Mouse (Mus musculus): ENCODE results near the gene Nrg3.

DNA sequence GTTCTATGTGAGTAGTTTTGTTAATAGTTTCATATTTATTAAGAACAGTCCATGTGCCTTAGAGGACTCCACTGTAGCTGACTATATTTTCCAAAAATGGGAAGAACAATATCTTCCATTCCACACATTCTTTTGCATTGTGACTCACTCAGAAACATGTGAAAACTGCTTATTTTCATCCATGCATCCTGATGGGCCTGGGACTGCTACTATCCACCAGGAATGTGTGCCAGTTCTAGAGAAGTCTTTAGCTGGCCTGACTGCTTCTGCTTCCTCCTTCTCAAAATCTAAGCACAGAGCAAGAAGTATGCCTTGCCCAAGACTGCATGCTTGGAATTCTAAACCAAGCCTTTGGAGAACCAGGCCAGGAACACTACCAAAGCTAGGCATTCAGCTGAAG lies 91.6 kb downstream of the Nrg3 start:
- TF ChIP-seq CTCF (IDR thresholded peaks at IDR 0.05; ENCODE audit: insufficient read depth, low read length) (no peak), POLR2A (IDR thresholded peaks at IDR 0.05; ENCODE audit: borderline replicate concordance, extremely low read depth, low read depth, low read length) (no peak)
